Mouse (Mus musculus): ENCODE measurements around the gene Rtn1.

GRCm38 (mm10) chr12:72336009-72336408 lies 72.8 kb downstream of the Rtn1 start:
- TF ChIP-seq CTCF (IDR thresholded peaks at IDR 0.05; ENCODE audit: low read depth) (no peak), EP300 (IDR thresholded peaks at IDR 0.05; ENCODE audit: low read depth) (no peak)
